Mouse (Mus musculus) kidney, adult 18-20 months (tissue): ENCODE results near the gene Jsrp1.
A peak's percentile ranks its signal among the peaks of the same experiment; 100 is the strongest.
"Not testable (repeated sequence)": the region's sequence is repeated elsewhere in the genome, so short reads cannot be mapped to it uniquely, and the experiment has no call there.

Experiments
- DNase-seq: peaks from one replicate; pipeline ENCODE4 v3.0.0; 2021

The Jsrp1 gene

DNA sequence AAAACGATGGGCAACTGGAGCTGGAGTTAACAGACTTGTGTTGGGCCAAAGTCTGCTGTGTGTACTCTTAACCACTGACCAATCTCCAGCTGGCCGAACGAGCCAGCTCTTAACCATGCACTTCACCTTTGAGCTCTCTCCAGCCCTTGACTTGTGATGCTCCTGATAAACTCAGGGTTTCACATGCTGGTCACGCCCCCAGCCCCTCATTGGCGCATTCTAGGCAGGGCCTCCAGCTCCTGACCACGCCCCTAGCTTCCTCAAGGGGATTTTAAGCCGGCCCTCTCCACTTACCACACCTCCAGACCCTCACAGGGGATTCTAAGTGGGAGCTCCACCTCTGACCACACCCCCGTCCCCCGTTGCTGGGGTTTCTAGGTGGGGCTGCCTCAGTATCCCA is 17.8 kb upstream of the Jsrp1 start:
- DNase-seq: peak; percentile 77

DNA sequence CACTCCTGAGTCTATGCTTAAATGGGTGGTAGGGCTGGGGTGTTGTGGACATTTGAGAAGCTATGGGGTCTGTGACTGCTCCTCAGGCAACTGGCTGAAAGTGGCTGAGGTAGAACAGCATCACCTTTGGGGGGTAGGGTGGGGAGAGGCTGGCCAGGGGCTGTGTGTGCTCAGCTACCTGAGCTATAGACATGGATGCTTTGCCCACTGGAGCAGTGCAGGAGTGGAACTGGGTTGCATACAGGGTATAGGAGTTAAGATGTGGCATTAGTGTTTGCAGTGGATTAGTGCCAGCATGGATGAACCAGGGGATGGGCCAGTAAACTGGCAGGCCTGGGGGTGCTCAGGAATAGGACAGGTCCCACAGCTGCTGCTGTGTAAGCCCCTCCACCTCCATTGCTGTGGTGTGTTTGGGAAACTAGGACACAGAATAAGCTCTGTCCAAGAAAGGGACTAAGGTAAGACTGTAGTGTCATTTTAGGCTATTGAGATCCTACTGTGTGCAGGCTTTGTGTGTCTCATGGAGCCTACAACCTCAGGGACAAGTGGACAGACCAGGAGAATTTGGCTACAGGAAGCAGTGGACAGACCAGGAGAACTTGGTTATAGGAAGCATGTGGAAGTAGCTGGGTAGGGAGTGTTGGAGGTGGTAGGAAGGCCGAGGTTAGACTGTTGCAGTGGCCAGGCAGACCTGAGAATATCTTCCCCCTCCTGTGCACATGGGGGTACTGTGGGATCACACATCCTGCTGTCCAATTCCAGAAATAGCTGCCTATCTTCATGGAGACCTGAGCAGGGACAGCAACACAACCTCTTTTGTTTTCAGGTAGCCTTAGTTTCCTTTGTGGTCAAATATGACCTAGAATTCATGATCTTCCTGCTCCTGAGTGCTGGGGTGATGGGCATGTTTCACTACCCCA is 16.3 kb upstream of the Jsrp1 start:
- DNase-seq: no peak

DNA sequence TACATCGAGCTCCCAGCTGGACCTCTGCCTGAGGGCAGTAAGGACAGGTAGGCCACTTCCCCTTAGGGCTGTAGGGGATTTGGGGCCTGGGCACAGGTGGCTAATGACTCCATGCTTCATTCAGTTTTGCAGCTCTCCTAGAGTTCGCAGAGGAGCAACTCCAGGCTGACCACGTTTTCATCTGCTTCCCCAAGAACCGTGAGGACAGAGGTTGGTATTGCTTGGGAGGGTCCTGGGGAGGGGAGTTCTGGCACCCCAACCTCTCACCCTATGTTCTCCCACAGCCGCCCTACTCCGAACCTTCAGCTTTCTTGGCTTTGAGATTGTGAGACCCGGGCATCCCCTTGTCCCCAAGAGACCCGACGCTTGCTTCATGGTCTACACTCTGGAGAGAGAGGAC is 15.3 kb upstream of the Jsrp1 start:
- not testable (repeated sequence) for DNase-seq

GRCm38 (mm10) chr10:80827870-80828420 is 14.6 kb upstream of the Jsrp1 start:
- DNase-seq: no peak

GRCm38 (mm10) chr10:80827063-80827869 is 14.0 kb upstream of the Jsrp1 start:
- no peak for DNase-seq

- DNase-seq: peak; percentile 99
These were observed 13.1 kb upstream of the Jsrp1 start, which contains the start of gene Oaz1 for GRCm38 (mm10) chr10:80826151-80827062. Gene Oaz1, plus strand, starts transcription at chr10:80826656.

GRCm38 (mm10) chr10:80824827-80825226 is 11.5 kb upstream of the Jsrp1 start:
- DNase-seq: no peak

GRCm38 (mm10) chr10:80823847-80824643 is 10.7 kb upstream of the Jsrp1 start:
- peak; percentile 23 for DNase-seq

DNA sequence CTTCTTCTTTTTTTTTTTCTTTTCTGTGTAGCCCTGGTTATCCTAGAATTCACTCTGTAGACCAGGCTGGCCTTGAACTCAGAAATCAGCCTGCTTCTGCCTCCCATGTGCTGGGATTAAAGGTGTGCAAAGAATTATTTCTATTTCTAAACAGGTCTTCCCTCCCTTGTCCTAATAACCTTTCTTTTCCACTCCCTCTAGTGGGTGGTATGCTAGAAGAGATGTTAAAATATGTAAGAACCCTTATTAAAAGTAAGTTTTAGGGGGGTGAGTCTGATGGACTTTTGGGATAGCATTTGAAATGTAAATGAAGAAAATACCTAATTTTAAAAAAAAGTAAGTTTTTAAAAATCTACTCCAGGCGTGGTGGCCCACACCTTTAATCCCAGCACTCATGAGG is 10.0 kb upstream of the Jsrp1 start:
- no peak for DNase-seq

DNA sequence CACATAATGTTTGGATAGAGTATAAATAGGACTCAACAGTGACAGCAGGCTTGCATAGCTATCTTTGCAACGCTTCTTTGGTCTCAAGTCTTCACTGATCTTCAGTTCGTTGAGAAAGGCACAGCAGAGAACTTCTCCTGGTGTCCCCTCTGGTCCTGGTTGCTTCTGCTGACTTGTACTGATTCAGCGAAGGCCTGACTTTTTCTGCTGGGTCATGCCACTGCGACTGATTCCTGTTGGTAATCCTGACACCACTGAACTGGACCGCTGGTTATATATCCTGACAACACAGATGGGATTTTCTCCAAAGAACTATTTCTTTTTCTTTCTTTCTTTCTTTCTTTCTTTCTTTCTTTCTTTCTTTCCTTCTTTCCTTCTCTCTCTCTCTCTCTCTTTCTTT is 9.2 kb upstream of the Jsrp1 start:
- no peak for DNase-seq

DNA sequence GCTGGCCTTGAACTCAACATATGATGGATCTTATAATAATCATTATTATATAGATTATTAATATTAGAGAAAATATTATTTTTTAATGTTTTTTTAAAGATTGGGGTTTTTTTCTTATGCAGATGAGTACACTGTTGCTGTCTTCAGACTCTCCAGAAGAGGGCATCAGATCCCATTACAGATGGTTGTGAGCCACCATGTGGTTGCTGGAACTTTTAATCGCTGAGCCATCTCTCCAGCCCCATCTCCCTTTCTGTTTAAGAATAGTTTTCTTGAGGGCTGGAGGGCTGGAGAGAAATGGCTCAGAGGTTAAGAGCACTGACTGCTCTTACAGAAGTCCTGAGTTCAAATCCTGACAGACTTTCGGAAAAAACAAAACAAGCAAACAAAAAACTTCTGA is 8.7 kb upstream of the Jsrp1 start:
- DNase-seq: no peak

- peak; percentile 64 for DNase-seq
These were observed 6.1 kb upstream of the Jsrp1 start for GRCm38 (mm10) chr10:80819406-80819805.

- DNase-seq: no peak
These were observed 5.4 kb upstream of the Jsrp1 start for GRCm38 (mm10) chr10:80818599-80819281.

DNA sequence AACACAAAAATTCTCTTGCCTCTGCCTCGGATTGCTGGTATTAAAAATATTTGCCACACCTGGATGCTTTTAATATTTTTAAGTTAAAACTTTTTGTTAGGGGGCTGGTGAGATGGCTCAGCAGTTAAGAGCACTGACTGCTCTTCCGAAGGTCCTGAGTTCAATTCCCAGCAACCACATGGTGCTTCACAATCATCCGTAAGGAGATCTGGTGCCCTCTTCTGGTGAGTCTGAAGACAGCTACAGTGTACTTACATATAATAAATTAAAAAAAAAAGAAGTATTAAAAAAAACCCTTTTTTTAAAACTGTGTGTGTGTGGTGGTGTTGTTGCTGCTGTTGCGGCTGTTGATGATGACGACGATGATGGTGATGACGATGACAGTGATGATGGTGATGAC is 4.7 kb upstream of the Jsrp1 start:
- DNase-seq: not testable (repeated sequence)

- no peak for DNase-seq
These were observed 3.9 kb upstream of the Jsrp1 start for GRCm38 (mm10) chr10:80817164-80817563.

DNA sequence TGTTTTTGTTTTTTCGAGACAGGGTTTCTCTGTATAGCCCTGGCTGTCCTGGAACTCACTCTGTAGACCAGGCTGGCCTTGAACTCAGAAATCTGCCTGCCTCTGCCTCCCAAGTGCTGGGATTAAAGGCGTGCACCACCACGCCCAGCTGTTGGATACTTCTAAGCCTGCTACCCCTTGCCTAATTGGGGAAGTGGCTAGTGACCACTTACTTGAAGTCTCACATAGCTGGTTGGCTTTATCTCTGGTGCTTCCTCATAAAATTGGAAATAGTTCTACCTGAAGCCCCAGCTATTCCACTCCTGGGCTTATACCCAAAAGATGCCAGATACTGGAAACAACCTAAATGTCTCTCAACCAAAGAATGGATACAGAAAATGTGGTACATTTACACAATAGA is 3.0 kb upstream of the Jsrp1 start:
- not testable (repeated sequence) for DNase-seq

DNA sequence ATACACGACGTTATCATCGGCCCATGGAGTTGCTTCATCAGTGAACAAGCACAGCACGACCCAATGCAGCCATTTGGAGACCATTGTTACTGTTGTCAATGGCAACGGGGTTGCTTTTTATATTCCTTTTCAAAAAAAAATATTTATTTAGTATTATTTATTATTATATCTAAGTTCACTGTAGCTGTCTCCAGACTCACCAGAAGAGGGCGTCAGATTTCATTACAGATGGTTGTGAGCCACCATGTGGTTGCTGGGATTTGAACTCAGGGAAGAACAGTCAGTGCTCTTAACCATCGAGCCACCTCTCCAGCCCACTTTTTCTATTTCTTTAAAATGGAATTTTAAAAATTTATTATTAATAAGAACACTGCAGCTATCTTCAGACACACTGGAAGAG is 1.5 kb upstream of the Jsrp1 start:
- no peak for DNase-seq

- DNase-seq: no peak
These were observed 782 bp downstream of the Jsrp1 start for GRCm38 (mm10) chr10:80812391-80813041.

DNA sequence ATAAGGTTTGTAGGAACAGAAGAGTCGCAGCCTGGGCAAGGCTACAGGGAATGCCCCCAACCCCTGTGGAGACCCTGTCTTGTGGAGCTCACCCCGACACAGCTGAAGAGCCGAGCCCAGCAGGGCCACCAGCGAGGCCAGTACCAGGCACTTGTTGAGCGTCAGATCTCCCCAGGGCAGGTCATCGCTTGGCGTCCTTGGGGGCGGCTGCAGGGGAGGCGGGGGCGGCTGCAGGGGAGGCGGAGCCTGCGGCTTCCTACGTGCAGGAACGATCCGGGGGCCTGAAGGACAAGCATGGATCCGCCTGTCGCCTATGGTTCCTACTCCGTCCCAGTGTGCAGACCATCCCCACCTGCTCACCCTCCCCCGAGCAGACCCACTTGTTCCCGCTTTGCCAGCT is 3.2 kb downstream of the Jsrp1 start:
- DNase-seq: no peak

GRCm38 (mm10) chr10:80808985-80809632 is 4.2 kb downstream of the Jsrp1 start:
- no peak for DNase-seq
